Mouse (Mus musculus): ENCODE data around the gene Nipsnap2. TPM values are rescaled to one million over a fixed set of nuclear protein-coding genes. Genes with fewer than 3 reads are reported as not detected.
A peak's percentile ranks its signal among the peaks of the same experiment; 100 is the strongest.

Nipsnap2 gene
- polyA plus RNA-seq, 1 experiment from 2014 or later: 23.8 TPM

DNA sequence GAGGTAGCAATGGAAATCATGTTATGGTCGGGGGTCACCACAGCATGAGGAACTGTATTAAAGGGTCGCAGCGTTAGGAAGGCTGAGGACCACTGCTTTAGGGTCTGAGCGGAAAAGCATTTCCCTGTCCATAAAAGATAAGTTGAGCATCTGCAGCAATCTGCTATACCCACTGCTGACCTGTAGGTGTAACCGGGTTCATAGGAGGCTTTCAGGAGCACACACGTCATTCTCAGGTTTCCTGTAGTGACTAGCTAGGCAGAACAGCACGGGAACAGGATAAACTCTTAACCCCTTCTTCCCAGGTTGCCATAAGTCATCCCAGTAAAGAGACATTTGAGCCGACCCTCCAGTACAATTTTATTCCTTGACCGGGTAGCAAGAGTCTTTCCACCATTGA is 7.8 kb upstream of the Nipsnap2 start:
- Histone ChIP-seq H3K4me1 (ENCODE audit: control insufficient read depth, low read depth, low read length) (peaks cover 4% of the 10 kb centered on the region), H3K9me3 (replicated peaks; ENCODE audit: control insufficient read depth, low read length) (no peaks in the 10 kb centered on the region), H3K36me3 (ENCODE audit: control insufficient read depth, insufficient read depth) (peaks cover 27% of the 10 kb centered on the region), H3K27me3 (ENCODE audit: control insufficient read depth, insufficient read depth, low read depth, low read length) (no peaks in the 10 kb centered on the region), H3K4me3 (ENCODE audit: low read depth, low read length) (no peak overlapping the region), H3K27ac (ENCODE audit: low read length) (no peak overlapping the region), H3K9ac (ENCODE audit: low read depth, low read length) (no peak overlapping the region), H3K4me2 (ENCODE audit: low read depth, low read length) (no peak overlapping the region)
- WGBS (ENCODE audit: insufficient replicate concordance): 73% methylated on average over 9 of the region's 9 CpGs
- ATAC-seq (ENCODE audit: low read depth): no peak

DNA sequence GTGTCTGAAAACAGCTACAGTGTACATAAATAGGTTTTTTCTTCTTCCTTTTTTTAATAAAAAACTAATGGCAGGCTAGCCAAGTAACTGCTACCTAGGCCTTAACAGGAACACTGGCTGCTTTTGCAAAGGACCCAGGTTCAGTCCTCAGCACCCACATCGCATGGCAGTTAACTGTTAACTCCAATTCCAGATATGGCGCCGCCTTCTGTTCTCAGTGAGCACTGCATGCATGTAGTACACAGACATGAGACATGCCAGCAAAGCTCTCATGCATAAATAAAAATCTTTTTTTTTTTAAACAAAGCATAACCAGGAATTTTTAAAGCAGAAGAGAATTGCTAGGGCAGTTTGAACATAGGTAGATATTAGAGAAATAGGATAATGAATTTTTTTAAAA is 4.7 kb upstream of the Nipsnap2 start:
- H3K9ac ChIP-seq (ENCODE audit: low read depth, low read length): no peak overlapping the region
- no peaks in the 10 kb centered on the region for H3K9me3 ChIP-seq (replicated peaks; ENCODE audit: control insufficient read depth, low read length)
- no peak overlapping the region for H3K27ac ChIP-seq (ENCODE audit: low read length)
- H3K36me3 ChIP-seq (ENCODE audit: control insufficient read depth, insufficient read depth): peaks cover 27% of the 10 kb centered on the region
- no peak overlapping the region for H3K4me2 ChIP-seq (ENCODE audit: low read depth, low read length)
- WGBS (ENCODE audit: insufficient replicate concordance): 72% methylated on average over 3 of the region's 3 CpGs
- no peak for ATAC-seq (ENCODE audit: low read depth)
- H3K4me1 ChIP-seq (ENCODE audit: control insufficient read depth, low read depth, low read length): peaks cover 13% of the 10 kb centered on the region
- no peak overlapping the region for H3K4me3 ChIP-seq (ENCODE audit: low read depth, low read length)
- H3K27me3 ChIP-seq (ENCODE audit: control insufficient read depth, insufficient read depth, low read depth, low read length): no peaks in the 10 kb centered on the region

DNA sequence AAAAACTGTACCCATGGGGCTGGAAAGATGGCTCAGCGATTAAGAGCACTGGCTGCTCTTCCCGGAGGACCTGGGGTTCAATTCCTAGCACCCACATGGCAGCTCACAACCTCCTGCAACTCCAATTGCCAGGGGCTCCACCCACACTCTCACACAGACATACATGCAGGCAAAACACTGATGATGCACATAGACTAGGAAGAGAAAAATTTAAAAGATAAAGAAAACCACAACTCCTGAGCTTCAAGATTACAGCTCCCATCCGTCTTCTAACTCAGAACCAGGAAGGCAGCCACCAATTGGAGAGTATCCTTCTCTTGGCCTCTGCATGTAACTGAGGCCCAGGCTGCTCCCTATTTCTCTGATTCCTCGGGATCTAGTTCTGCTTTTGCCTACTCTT is 595 bp upstream of the Nipsnap2 start:
- ATAC-seq (ENCODE audit: low read depth): peak; percentile 14
- 20% methylated on average over 4 of the region's 4 CpGs for WGBS (ENCODE audit: insufficient replicate concordance)
- peak overlapping the region; percentile 92 for H3K9ac ChIP-seq (ENCODE audit: low read depth, low read length)

DNA sequence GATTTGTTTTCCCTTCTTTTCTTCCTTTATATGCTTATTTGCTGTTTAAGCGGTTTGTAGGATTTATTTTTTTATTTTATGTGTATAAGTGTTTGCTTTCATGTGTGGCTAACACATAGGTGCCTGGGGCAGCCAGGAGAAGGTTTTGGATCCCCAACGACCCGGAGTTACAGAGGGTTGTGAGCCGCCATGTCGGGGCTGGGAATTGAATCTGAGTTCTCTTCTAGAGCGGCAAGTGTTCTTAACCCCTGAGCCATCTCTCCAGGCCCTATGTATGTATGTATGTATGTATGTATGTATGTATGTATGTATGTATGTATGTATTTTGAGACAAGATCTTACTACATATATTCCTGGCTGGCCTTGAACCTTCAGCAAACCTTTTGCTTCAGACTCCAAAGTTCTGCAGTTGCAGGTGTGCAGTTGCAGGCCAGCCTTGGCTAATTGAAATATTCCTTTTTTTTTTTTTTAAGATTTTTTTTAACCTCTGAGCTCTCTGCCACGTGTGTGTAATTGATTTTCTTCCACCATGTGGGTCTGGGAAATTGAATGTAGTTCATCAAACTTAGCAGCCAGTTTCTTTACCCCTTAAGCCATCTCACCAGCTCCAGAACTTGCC is 1.0 kb downstream of the Nipsnap2 start:
- peak overlapping the region; percentile 77 for H3K4me2 ChIP-seq (ENCODE audit: low read depth, low read length)
- WGBS (ENCODE audit: insufficient replicate concordance): 19% methylated on average over 7 of the region's 7 CpGs
- peaks cover 43% of the 10 kb centered on the region for H3K4me1 ChIP-seq (ENCODE audit: control insufficient read depth, low read depth, low read length)
- H3K36me3 ChIP-seq (ENCODE audit: control insufficient read depth, insufficient read depth): no peaks in the 10 kb centered on the region
- peak overlapping the region; percentile 93 for H3K27ac ChIP-seq (ENCODE audit: low read length)
- no peaks in the 10 kb centered on the region for H3K9me3 ChIP-seq (replicated peaks; ENCODE audit: control insufficient read depth, low read length)
- ATAC-seq (ENCODE audit: low read depth): no peak
- H3K4me3 ChIP-seq (ENCODE audit: low read depth, low read length): peak overlapping the region; percentile 87
- no peaks in the 10 kb centered on the region for H3K27me3 ChIP-seq (ENCODE audit: control insufficient read depth, insufficient read depth, low read depth, low read length)
- peak overlapping the region; percentile 92 for H3K9ac ChIP-seq (ENCODE audit: low read depth, low read length)

More for the DNA sequence above, 595 bp upstream of the Nipsnap2 start:
- Histone ChIP-seq H3K9me3 (replicated peaks; ENCODE audit: control insufficient read depth, low read length) (no peaks in the 10 kb centered on the region), H3K27ac (ENCODE audit: low read length) (peak overlapping the region; percentile 93), H3K4me1 (ENCODE audit: control insufficient read depth, low read depth, low read length) (peaks cover 27% of the 10 kb centered on the region), H3K36me3 (ENCODE audit: control insufficient read depth, insufficient read depth) (peaks cover 9% of the 10 kb centered on the region), H3K4me3 (ENCODE audit: low read depth, low read length) (peak overlapping the region; percentile 87), H3K27me3 (ENCODE audit: control insufficient read depth, insufficient read depth, low read depth, low read length) (no peaks in the 10 kb centered on the region), H3K4me2 (ENCODE audit: low read depth, low read length) (peak overlapping the region; percentile 77)

DNA sequence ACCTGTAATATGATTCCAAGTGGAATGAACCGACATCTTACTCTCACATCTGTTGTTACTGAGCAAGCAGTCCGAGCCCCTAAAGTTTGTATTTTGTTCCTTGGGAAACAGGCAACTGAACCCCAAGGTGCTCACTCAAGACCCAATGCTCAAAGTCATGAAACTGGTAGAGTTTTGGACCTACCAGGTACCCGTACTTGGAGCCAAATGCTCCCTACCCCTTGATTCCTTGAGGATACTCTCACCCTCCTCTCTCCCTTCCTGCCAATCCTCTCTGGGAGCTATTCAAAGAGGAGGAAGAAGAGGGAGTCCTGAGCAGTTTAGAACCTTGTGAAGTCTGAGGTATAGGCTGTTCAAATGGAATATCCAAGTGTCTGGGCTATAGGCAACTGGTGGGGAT is 1.9 kb downstream of the Nipsnap2 start:
- H3K9ac ChIP-seq (ENCODE audit: low read depth, low read length): 0 out of 2 replicates have a peak overlapping the region, but pooled peaks have one; percentile 1
- H3K36me3 ChIP-seq (ENCODE audit: control insufficient read depth, insufficient read depth): no peaks in the 10 kb centered on the region
- H3K27me3 ChIP-seq (ENCODE audit: control insufficient read depth, insufficient read depth, low read depth, low read length): no peaks in the 10 kb centered on the region
- H3K9me3 ChIP-seq (replicated peaks; ENCODE audit: control insufficient read depth, low read length): no peaks in the 10 kb centered on the region
- no peak for ATAC-seq (ENCODE audit: low read depth)
- WGBS (ENCODE audit: insufficient replicate concordance): 68% methylated on average over 3 of the region's 3 CpGs
- H3K4me3 ChIP-seq (ENCODE audit: low read depth, low read length): no peak overlapping the region
- H3K27ac ChIP-seq (ENCODE audit: low read length): no peak overlapping the region; the same call in 1 of the 2 replicates
- H3K4me1 ChIP-seq (ENCODE audit: control insufficient read depth, low read depth, low read length): peaks cover 46% of the 10 kb centered on the region
- peak overlapping the region; percentile 77 for H3K4me2 ChIP-seq (ENCODE audit: low read depth, low read length)

GRCm38 (mm10) chr5:129729286-129729685 is 4.4 kb downstream of the Nipsnap2 start:
- 16% methylated on average over 11 of the region's 11 CpGs for WGBS (ENCODE audit: insufficient replicate concordance)
- peak; percentile 54 for ATAC-seq (ENCODE audit: low read depth)
- H3K9me3 ChIP-seq (replicated peaks; ENCODE audit: control insufficient read depth, low read length): no peaks in the 10 kb centered on the region
- no peaks in the 10 kb centered on the region for H3K27me3 ChIP-seq (ENCODE audit: control insufficient read depth, insufficient read depth, low read depth, low read length)
- H3K4me1 ChIP-seq (ENCODE audit: control insufficient read depth, low read depth, low read length): peaks cover 41% of the 10 kb centered on the region
- H3K27ac ChIP-seq (ENCODE audit: low read length): peak overlapping the region; percentile 84
- H3K4me3 ChIP-seq (ENCODE audit: low read depth, low read length): no peak overlapping the region
- peak overlapping the region; percentile 43 for H3K4me2 ChIP-seq (ENCODE audit: low read depth, low read length)
- no peaks in the 10 kb centered on the region for H3K36me3 ChIP-seq (ENCODE audit: control insufficient read depth, insufficient read depth)
- H3K9ac ChIP-seq (ENCODE audit: low read depth, low read length): no peak overlapping the region

DNA sequence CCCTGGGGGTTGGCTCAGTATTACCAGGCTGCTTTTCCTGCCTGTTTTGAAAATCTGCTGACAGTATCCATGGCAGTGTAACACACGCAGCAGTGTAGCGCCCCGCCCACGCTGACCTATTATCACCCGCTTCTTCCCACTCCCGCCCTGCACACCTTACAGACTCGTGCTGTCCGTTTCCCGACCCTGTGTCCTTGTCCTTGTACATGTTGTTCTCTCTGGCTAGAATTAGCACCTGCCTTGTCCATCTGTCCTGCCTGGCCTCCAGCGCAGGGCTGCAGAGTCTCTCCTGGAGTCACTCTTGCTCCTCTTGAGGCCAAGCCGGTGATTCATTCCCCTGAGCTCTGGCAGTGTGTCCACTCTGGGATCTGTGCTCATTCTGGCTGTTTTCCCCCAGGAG is 5.5 kb downstream of the Nipsnap2 start:
- Histone ChIP-seq H3K4me3 (ENCODE audit: low read depth, low read length) (no peak overlapping the region), H3K4me1 (ENCODE audit: control insufficient read depth, low read depth, low read length) (peaks cover 36% of the 10 kb centered on the region), H3K9me3 (replicated peaks; ENCODE audit: control insufficient read depth, low read length) (no peaks in the 10 kb centered on the region), H3K36me3 (ENCODE audit: control insufficient read depth, insufficient read depth) (no peaks in the 10 kb centered on the region), H3K9ac (ENCODE audit: low read depth, low read length) (peak overlapping the region; percentile 9; the same call in 1 of the 2 replicates), H3K27ac (ENCODE audit: low read length) (peak overlapping the region; percentile 84), H3K4me2 (ENCODE audit: low read depth, low read length) (peak overlapping the region; percentile 43), H3K27me3 (ENCODE audit: control insufficient read depth, insufficient read depth, low read depth, low read length) (no peaks in the 10 kb centered on the region)
- peak; percentile 84 for ATAC-seq (ENCODE audit: low read depth)
- WGBS (ENCODE audit: insufficient replicate concordance): 28% methylated on average over 11 of the region's 11 CpGs

GRCm38 (mm10) chr5:129731021-129731420 is 6.2 kb downstream of the Nipsnap2 start:
- H3K27ac ChIP-seq (ENCODE audit: low read length): peak overlapping the region; percentile 84
- 71% methylated on average over 5 of the region's 5 CpGs for WGBS (ENCODE audit: insufficient replicate concordance)
- peaks cover 36% of the 10 kb centered on the region for H3K4me1 ChIP-seq (ENCODE audit: control insufficient read depth, low read depth, low read length)
- H3K27me3 ChIP-seq (ENCODE audit: control insufficient read depth, insufficient read depth, low read depth, low read length): no peaks in the 10 kb centered on the region
- H3K9me3 ChIP-seq (replicated peaks; ENCODE audit: control insufficient read depth, low read length): no peaks in the 10 kb centered on the region
- no peaks in the 10 kb centered on the region for H3K36me3 ChIP-seq (ENCODE audit: control insufficient read depth, insufficient read depth)
- no peak overlapping the region for H3K4me3 ChIP-seq (ENCODE audit: low read depth, low read length)
- H3K4me2 ChIP-seq (ENCODE audit: low read depth, low read length): no peak overlapping the region
- ATAC-seq (ENCODE audit: low read depth): no peak
- peak overlapping the region; percentile 1; the same call in 1 of the 2 replicates for H3K9ac ChIP-seq (ENCODE audit: low read depth, low read length)

DNA sequence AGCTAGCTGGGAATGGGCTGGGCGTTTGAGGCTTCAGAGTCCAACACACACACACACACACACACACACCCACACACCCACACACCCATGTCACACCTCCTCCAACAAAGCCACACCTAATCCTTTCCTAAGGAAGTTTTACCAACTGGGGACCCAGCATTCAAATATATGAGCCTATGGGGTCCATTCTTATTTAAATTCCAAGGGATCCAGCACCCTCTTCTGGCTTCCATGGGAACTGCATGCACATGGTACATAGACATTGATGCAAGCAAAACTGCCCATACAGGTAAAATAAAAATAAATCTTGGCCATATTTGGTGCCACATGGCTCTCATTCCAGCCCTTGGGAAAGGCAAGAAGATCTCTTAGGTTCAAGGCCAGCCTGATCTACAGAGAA is 16.1 kb downstream of the Nipsnap2 start:
- Histone ChIP-seq H3K4me3 (ENCODE audit: low read depth, low read length) (no peak overlapping the region), H3K4me2 (ENCODE audit: low read depth, low read length) (no peak overlapping the region), H3K27me3 (ENCODE audit: control insufficient read depth, insufficient read depth, low read depth, low read length) (no peaks in the 10 kb centered on the region), H3K9me3 (replicated peaks; ENCODE audit: control insufficient read depth, low read length) (no peaks in the 10 kb centered on the region), H3K36me3 (ENCODE audit: control insufficient read depth, insufficient read depth) (peaks cover under 1% of the 10 kb centered on the region; the same call in 1 of the 2 replicates), H3K27ac (ENCODE audit: low read length) (no peak overlapping the region), H3K4me1 (ENCODE audit: control insufficient read depth, low read depth, low read length) (peaks cover 28% of the 10 kb centered on the region), H3K9ac (ENCODE audit: low read depth, low read length) (no peak overlapping the region)
- 83% methylated on average over 1 of the region's 1 CpGs for WGBS (ENCODE audit: insufficient replicate concordance)
- ATAC-seq (ENCODE audit: low read depth): no peak

Data from liver, embryonic 16.5 days (tissue).